Mouse (Mus musculus): ENCODE measurements around the gene Mad1l1.

GRCm38 (mm10) chr5:140157886-140158627 lies 163.3 kb downstream of the Mad1l1 start:
- TF ChIP-seq CTCF (IDR thresholded peaks at IDR 0.05; ENCODE audit: control insufficient read depth, insufficient read depth, insufficient read length) (no peak), MYOD1 (IDR thresholded peaks at IDR 0.05; ENCODE audit: control insufficient read depth, insufficient read length, low read depth) (no peak), MAX (IDR thresholded peaks at IDR 0.05) (no peak), USF1 (IDR thresholded peaks at IDR 0.05; ENCODE audit: low read depth) (no peak), MYOG (IDR thresholded peaks at IDR 0.05; ENCODE audit: control insufficient read depth, extremely low read depth, insufficient read length) (no peak), CEBPB (IDR thresholded peaks at IDR 0.05; ENCODE audit: low read depth) (no peak)

All from C2C12 (cell line).